Mouse (Mus musculus): Measurements from ENCODE around the gene Hist1h2be.
A peak's percentile ranks its signal among the peaks of the same experiment; 100 is the strongest.
"Not testable (repeated sequence)": the region's sequence is repeated elsewhere in the genome, so short reads cannot be mapped to it uniquely, and the experiment has no call there.

The Hist1h2be gene

DNA sequence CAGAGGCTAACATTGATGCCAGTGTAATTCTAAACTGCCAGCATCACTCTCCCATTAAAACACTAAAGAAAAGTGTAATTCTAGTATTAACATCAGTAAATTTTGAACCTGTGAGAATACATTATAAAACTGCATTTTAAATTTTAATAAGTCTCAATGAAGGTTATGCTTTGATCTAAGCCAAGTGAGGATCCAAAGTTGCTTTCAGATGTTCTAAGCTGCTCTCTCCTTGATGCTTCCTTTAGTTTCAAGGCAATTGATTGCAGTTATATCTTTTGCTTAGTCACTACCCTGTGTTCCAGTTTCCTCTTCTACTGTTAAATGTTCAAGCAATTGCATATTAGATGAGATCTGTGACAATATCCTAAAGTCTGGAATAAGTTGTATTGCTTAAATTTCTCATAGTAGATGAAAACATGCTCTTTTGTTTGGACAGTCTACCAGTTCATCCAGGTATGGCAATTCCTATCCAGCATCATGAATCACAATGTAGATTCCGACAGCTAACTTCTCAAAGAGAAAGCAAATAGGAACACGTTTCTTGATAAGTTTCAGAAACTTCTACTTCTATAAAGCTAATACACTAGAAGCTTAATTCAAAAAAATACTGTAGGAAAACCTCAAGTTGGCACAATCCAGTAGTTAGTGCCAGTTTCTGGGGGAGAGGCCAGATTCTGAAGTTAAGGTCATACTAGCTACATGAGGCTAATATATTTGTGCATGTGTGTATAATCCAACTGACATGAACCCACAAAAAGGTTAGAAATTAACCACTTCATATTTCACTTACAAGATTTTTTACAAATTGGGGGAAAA lies 48.5 kb downstream of the Hist1h2be start:
- no peak for DNase-seq

GRCm38 (mm10) chr13:23571504-23572217 lies 49.3 kb downstream of the Hist1h2be start:
- not testable (repeated sequence) for DNase-seq

GRCm38 (mm10) chr13:23571022-23571503 lies 49.9 kb downstream of the Hist1h2be start, which contains the start of the genes Hist1h2ae and Hist1h2bg:
Gene Hist1h2ae (minus strand): TSS chr13:23571220.
Gene Hist1h2bg (plus strand): TSS chr13:23571396.
- peak; percentile 71 to 78 for DNase-seq

DNA sequence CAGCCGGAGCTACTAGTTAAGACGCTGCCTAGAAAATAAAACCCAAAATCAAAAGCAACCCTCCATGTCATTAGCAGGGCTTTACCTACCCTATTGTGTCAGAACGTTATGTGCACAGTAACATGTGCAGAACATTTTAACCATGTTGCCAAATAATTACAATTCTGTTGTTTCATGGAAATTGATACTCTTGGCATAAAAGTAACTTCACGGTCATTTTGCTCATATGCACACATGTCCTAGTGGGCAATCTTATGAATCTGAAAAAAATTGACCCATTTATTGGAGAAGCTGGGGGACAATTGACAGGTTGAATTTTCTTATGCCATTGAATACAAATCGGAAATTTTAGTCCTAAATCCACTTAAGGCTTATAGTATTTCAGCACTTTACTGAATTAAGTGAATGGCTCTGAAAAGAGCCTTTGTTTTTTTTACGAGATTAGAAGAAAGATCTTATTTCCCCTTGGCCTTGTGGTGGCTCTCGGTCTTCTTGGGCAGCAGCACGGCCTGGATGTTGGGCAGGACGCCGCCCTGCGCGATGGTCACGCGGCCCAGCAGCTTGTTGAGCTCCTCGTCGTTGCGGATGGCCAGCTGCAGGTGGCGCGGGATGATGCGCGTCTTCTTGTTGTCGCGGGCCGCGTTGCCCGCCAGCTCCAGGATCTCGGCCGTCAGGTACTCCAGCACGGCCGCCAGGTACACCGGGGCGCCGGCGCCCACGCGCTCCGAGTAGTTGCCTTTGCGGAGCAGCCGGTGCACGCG lies 50.5 kb downstream of the Hist1h2be start:
- DNase-seq: not testable (repeated sequence)

DNA sequence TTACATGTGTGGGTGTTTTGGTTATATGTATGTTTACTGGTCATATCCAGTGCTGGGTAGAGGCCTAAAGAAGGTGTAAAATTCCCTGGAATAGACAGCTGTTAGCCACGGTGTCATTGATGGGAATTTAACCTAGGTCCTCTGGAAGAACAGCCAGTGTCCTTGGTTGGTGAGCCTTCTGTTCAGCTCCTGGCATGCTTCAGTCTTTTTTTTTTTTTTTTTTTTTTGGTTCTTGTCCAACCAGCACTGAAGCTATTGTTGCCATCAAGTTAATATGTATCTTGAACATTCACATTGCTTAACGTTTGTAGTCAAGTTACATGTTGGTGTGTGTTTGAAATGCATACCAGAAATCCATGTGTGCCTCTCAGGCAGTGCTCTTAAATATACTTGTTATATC lies 56.4 kb downstream of the Hist1h2be start:
- DNase-seq: no peak

DNA sequence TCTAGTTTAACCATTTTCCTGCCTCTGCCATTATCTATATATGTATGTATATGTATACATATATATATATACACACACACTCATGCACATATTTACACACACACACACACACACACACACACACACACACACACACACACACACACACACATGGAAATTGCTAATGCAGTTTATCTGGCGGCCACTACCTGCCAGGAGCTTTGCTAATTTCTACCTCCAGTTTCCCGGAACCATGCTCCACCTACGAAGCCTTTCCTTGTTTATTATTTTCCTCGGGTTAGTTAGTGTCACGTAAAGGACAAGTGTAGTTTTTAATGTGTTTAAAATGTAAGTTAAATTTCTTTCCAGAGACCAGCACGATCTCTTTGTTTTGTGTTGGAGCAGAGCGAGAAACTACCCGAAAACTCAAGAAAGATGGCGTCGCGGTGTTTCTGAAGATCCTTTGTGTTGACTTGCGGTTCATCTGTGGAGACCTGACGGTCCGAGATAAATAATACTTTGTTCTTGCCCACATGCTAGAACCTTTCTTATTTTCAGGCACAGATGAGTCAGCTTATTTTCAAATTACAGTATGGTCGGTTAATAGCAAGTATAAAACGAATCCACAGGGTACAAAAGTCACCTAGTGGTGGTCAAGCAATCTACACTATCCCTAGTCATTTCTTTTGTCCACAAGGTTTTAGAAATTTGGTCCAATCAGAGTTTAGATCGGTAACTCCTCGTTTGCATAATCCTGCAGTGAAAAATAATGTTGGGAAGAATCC lies 58.0 kb downstream of the Hist1h2be start:
- peak; percentile 43 to 69 for DNase-seq

DNA sequence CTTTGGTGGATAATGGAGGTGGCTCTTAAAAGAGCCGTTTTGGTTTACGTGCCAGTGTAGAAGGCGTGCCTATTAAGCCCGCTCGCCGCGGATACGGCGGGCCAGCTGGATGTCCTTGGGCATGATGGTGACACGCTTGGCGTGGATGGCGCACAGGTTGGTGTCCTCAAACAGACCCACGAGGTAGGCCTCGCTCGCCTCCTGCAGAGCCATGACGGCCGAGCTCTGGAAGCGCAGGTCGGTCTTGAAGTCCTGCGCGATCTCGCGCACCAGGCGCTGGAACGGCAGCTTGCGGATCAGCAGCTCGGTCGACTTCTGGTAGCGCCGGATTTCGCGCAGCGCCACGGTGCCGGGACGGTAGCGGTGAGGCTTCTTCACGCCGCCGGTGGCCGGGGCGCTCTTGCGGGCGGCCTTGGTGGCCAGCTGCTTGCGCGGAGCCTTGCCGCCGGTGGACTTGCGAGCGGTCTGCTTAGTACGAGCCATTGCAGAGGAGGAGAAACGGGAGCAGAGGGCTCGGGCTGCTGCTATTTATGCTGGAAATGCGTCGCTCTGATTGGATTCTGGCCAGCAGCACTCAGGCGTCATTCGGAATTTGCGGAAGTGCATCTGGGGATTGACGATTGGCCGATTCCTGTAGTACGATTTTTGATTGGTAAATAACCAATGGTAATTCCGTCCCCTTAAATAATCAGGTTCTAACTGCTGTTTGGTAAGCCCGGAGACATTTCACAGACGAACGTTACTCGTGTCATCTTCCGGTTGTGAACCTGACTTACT lies 58.9 kb downstream of the Hist1h2be start, which contains the start of gene Hist1h3e:
Gene Hist1h3e, minus strand, starts transcription at position 487 of the 777 bp plus-strand sequence.
- peak; percentile 96 to 97 for DNase-seq

GRCm38 (mm10) chr13:23561531-23561882 lies 59.4 kb downstream of the Hist1h2be start:
- not testable (repeated sequence) for DNase-seq

GRCm38 (mm10) chr13:23560699-23561098 lies 60.2 kb downstream of the Hist1h2be start:
- DNase-seq: not testable (repeated sequence)

GRCm38 (mm10) chr13:23556906-23557305 lies 64.0 kb downstream of the Hist1h2be start:
- no peak for DNase-seq

GRCm38 (mm10) chr13:23555839-23556416 lies 65.0 kb downstream of the Hist1h2be start:
- peak; percentile 78 to 83 for DNase-seq

DNA sequence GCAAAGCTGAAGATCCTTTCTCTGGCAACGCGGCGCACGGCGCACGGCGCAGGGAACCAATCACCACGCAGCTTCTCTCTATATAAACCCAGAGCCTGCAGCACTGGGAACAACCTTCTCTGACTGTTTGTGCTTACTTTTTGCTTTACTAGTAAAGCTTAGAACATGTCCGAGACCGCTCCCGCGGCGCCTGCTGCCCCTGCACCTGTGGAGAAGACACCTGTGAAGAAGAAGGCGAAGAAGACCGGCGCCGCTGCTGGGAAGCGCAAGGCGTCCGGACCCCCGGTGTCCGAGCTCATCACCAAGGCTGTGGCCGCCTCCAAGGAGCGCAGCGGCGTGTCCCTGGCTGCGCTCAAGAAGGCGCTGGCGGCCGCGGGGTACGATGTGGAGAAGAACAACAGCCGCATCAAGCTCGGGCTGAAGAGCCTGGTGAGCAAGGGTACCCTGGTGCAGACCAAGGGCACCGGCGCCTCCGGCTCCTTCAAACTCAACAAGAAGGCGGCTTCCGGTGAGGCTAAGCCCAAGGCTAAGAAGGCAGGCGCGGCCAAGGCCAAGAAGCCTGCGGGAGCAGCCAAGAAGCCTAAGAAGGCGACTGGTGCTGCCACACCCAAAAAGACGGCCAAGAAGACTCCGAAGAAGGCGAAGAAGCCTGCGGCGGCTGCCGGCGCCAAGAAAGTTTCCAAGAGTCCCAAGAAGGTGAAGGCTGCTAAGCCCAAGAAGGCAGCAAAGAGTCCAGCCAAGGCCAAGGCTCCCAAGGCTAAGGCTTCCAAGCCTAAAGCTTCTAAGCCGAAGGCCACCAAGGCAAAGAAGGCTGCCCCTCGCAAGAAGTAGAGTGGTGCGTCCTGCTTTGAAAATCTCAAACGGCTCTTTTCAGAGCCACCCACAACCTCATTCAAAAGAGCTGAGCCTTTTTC lies 65.7 kb downstream of the Hist1h2be start:
- DNase-seq: peak; percentile 75 to 78

GRCm38 (mm10) chr13:23554393-23554792 lies 66.5 kb downstream of the Hist1h2be start:
- peak in 1 of 2 experiments; percentile 14 for DNase-seq

GRCm38 (mm10) chr13:23552962-23553361 lies 68.0 kb downstream of the Hist1h2be start, which contains the start of gene Hist1h1d:
Gene Hist1h1d (plus strand): TSS chr13:23553262.
- no peak for DNase-seq

GRCm38 (mm10) chr13:23551931-23552914 lies 68.7 kb downstream of the Hist1h2be start:
- no peak for DNase-seq

GRCm38 (mm10) chr13:23551146-23551834 lies 69.6 kb downstream of the Hist1h2be start, which contains the start of gene Hist1h4f:
Gene Hist1h4f (minus strand): TSS chr13:23551648.
- peak; percentile 93 to 94 for DNase-seq

DNA sequence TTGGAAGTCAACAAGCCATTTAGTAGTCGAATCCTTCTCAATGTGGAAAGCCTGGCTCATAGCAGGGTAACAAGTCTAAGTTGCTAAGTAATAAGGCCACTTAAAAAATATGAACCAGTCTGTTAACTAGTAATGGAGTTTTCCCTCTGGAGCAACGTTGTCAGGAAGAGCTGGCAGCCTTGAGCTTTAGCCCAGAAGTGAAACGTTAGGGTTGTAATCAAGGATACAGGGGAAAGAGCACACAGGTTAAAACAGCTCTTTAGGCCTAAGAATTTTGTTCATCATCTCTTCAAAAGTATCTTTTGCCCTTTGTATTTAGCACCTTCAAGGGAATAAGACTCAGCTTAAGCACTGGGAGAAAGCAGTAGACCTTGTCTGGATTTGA lies 70.2 kb downstream of the Hist1h2be start:
- DNase-seq: no peak

GRCm38 (mm10) chr13:23546694-23547093 lies 74.2 kb downstream of the Hist1h2be start:
- no peak for DNase-seq

Measured in cerebellum, postnatal 10 days (tissue).